ENCODE assay signal across 23 mouse cellular contexts in genomic region chr9:63861418-63861817, GRCm38 (mm10).
"Had no signal": no experiment of that assay in that cellular context is flagged by ENCODE, and none has a peak within 500 bp of the region (broad histone marks: within the 10 kb centered on the region; RNA-seq: fewer than 3 reads in every experiment).

No protein-coding gene starts in this region.

- H3K27me3 ChIP-seq: hindbrain, embryonic 13.5 days; hindbrain, embryonic 15.5 days; limb, embryonic 13.5 days; liver, embryonic 12.5 days had no signal

- H3K4me2 ChIP-seq: hindbrain, embryonic 13.5 days; hindbrain, embryonic 15.5 days; kidney, embryonic 15.5 days; limb, embryonic 13.5 days; limb, embryonic 15.5 days; liver, embryonic 12.5 days had no signal

- H3K9me3 ChIP-seq: hindbrain, embryonic 13.5 days; hindbrain, embryonic 15.5 days; kidney, embryonic 15.5 days; limb, embryonic 15.5 days; liver, embryonic 12.5 days had no signal

- H3K36me3 ChIP-seq: hindbrain, embryonic 13.5 days; hindbrain, embryonic 15.5 days; kidney, embryonic 15.5 days; limb, embryonic 13.5 days; limb, embryonic 15.5 days; liver, embryonic 12.5 days had no signal

- DNase-seq: gastrocnemius, postnatal 14 days; gastrocnemius, postnatal 36 days; heart, adult 11 months; heart, adult 2 months; heart, postnatal 10 days; heart, postnatal 36 days; kidney, adult 11 months; kidney, adult 2 months; kidney, adult 9 months; kidney, postnatal 14 days; kidney, postnatal 36 days; layer of hippocampus, adult 9-11 months; layer of hippocampus, postnatal 36 days; left cerebral cortex, postnatal 4 days had no signal

- H3K27ac ChIP-seq: heart, adult 2 months; hindbrain, embryonic 13.5 days; hindbrain, embryonic 15.5 days; hindbrain, postnatal 0 days; kidney, embryonic 15.5 days; kidney, postnatal 0 days; limb, embryonic 13.5 days; limb, embryonic 15.5 days; liver, embryonic 12.5 days had no signal

- H3K9ac ChIP-seq: hindbrain, embryonic 13.5 days; hindbrain, embryonic 15.5 days; kidney, embryonic 15.5 days; limb, embryonic 13.5 days; limb, embryonic 15.5 days; liver, embryonic 12.5 days had no signal

- ATAC-seq: hindbrain, postnatal 0 days; intestine, embryonic 16.5 days; liver, embryonic 12.5 days had no signal

- H3K4me3 ChIP-seq: heart, adult 2 months; hindbrain, embryonic 13.5 days; hindbrain, embryonic 15.5 days; kidney, embryonic 15.5 days; limb, embryonic 13.5 days; limb, embryonic 15.5 days; liver, embryonic 12.5 days had no signal
